Mouse (Mus musculus) olfactory bulb, adult 2 months (tissue): ENCODE measurements around the gene Pbp2.

Experiments
- CTCF ChIP-seq: fragments of 200-500 bp; IDR thresholded peaks from 2 replicates; pipeline ENCODE4 v1.5.1; 2012; ENCODE audit warnings: low read depth, mild to moderate bottlenecking, low read length, moderate library complexity; ENCODE audit not compliant: insufficient read depth
- POLR2A ChIP-seq: fragments of 200-500 bp; IDR thresholded peaks from 2 replicates; pipeline ENCODE4 v1.6.1; 2012; ENCODE audit warnings: mild to moderate bottlenecking, low read depth, low read length, moderate library complexity; ENCODE audit not compliant: insufficient read depth

- no peak for TF ChIP-seq CTCF
- TF ChIP-seq POLR2A: no peak
Measured at GRCm38 (mm10) chr6:135266056-135266455, 44.1 kb downstream of the Pbp2 start.
